Mouse (Mus musculus) B cell, adult 67 days (primary cell): Measurements from ENCODE around the gene Cideb. TPM values are rescaled to one million over a fixed set of nuclear protein-coding genes. Genes with fewer than 3 reads are reported as not detected.

Experiments used
- total RNA-seq, 2 experiments: library from RNA; stranded (reverse); gene quantifications; 4 replicates each; pipeline ENCODE4 v1.2.4; 2023

Cideb gene
- total RNA-seq: not detected

DNA sequence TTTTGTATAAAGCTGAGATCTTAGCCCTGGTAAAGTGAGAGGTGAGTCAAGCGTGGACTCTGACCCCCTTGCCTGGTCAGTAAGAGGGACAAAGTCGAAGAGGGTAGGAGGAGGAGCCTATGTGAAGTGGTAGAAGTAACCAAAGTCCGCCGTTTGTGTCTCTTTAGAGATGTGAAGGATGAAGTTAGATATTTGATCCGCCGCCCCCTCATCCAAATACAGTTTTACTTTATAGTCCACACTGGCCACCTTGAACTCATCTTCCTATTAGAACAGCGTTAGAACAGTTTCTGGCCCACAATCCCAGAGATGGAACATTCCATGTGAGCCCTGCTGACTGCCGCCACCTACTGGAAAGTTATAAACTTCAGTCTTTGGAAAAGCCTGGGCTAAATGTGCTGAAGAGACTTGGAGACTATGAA is at the start of gene Cideb:
Cideb (minus strand) TSS at position 96 of the 422 bp plus-strand sequence.

DNA sequence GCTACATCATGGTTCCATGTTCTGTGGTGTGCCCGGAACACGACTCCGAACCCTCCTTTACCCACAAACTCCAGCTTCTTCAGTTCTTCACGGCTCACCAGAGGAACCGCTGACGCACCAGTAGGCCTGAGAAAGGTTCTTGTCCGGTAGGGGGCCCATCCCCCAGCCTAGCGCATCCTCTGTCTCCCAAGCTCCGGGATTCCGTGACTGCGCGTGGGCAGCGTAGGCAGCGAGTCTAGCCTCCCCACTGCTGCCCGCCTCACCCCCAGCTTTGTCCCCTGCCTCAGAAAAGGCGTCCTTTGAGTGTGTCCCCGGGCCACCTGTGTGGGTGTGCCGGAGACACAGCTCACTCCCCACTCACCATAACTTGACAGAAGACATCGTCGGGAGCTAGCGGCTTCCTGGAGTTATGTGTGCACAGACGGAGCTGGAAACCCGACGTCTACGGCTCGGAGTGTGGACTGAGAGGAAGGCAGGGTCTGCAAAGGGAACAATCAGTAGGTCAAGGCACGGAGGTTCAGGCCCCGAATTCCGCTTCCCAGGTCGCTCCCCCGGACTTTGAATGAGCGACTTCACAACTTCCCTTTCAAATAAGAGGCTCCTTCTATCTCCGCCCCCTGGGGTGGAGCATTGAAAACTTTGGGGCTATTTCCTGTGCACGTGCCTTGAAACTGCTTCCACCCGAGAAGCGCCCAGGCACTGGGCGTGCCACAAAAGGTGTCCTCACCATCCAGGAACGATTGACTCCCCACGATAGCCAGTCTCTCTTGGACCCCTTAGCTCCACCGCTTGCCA is 30.2 kb upstream of the Cideb start, which contains the start of gene Ripk3:
Ripk3 (minus strand) TSS at position 610 of the 795 bp plus-strand sequence.

GRCm38 (mm10) chr14:55783958-55784235 is 25.6 kb upstream of the Cideb start, which contains the start of gene Adcy4:
Gene Adcy4 (minus strand): TSS chr14:55784095.

DNA sequence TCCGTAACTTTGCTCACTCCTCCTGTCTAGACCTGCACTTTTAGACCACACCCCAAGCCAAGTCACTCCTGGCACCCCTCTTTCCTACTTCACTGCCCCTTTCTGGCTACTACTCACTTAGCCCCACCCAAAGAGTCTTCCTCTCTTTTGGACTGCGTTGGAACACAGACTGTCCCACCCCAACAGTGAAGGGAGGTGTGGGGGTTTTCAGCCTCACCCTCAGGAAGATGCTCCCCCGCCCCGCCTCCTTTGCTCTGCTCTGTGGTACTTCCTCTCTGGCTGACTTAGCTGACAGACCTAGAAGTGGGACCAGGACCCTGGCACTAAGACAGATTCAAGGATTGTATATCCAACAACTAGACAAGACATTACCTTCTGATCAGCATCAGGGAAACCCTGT is 7.4 kb upstream of the Cideb start, which contains the start of gene Ltb4r1:
Ltb4r1 (plus strand) TSS at position 267 of the 400 bp plus-strand sequence.

GRCm38 (mm10) chr14:55761163-55761562 is 2.9 kb upstream of the Cideb start, which contains the start of gene Ltb4r2:
Gene Ltb4r2 (plus strand): TSS chr14:55761428.

GRCm38 (mm10) chr14:55745180-55745860 is 12.9 kb downstream of the Cideb start, which contains the start of the genes Dhrs1 and Nop9:
Gene Dhrs1 (minus strand): TSS chr14:55745690.
Gene Nop9 (plus strand): TSS chr14:55745693.

GRCm38 (mm10) chr14:55721700-55722437 is 36.4 kb downstream of the Cideb start, which contains the start of gene Rabggta:
Gene Rabggta (minus strand): TSS chr14:55722263.

GRCm38 (mm10) chr14:55713729-55714122 is 44.5 kb downstream of the Cideb start, which contains the start of gene Tgm1:
Gene Tgm1 (minus strand): TSS chr14:55713926.

Other genes with a start within 250 kb of the Cideb start
- gene Cpne6, start 248.0 kb downstream of the Cideb start, total RNA-seq: not detected
- gene Nrl, start 233.5 kb downstream of the Cideb start, total RNA-seq: not detected
- 10 to 100 TPM; 64.0 to 67.0 TPM for gene Pck2, start 218.2 kb downstream of the Cideb start, total RNA-seq
- 10 to 100 TPM; 86.0 to 92.9 TPM for gene Dcaf11, start 198.5 kb downstream of the Cideb start, total RNA-seq
- 10 to 100 TPM in 1 of 2 experiments, 1 to 10 TPM in 1; 8.3 to 10.5 TPM for gene A730061H03Rik, start 198.1 kb downstream of the Cideb start, total RNA-seq
- not detected for gene Fitm1, start 182.8 kb downstream of the Cideb start, total RNA-seq
- 100 to 1,000 TPM; 235 to 258 TPM for gene Psme1, start 180.3 kb downstream of the Cideb start, total RNA-seq
- gene Emc9, start 173.2 kb downstream of the Cideb start, total RNA-seq: 1 to 10 TPM; 5.3 to 5.5 TPM
- 100 to 1,000 TPM; 310 to 354 TPM for gene Psme2, start 167.3 kb downstream of the Cideb start, total RNA-seq
- 100 to 1,000 TPM; 122 to 132 TPM for gene Rnf31, start 166.8 kb downstream of the Cideb start, total RNA-seq
- gene Irf9, start 154.9 kb downstream of the Cideb start, total RNA-seq: 100 to 1,000 TPM in 1 of 2 experiments, 10 to 100 TPM in 1; 96.0 to 123 TPM
- gene Rec8, start 140.4 kb downstream of the Cideb start, total RNA-seq: 1 to 10 TPM in 1 of 2 experiments, under 1 TPM in 1; 0.92 to 1.3 TPM
- gene Ipo4, start 122.5 kb downstream of the Cideb start, total RNA-seq: 10 to 100 TPM; 60.2 to 61.5 TPM
- 1 to 10 TPM; 1.7 to 3.5 TPM for gene Gm49378, start 120.6 kb downstream of the Cideb start, total RNA-seq
- 10 to 100 TPM; 46.3 to 48.5 TPM for gene Tm9sf1, start 114.7 kb downstream of the Cideb start, total RNA-seq
- 1 to 10 TPM; 2.9 to 4.8 TPM for gene Tssk4, start 108.3 kb downstream of the Cideb start, total RNA-seq
- gene Mdp1, start 98.0 kb downstream of the Cideb start, total RNA-seq: 10 to 100 TPM; 47.2 to 57.2 TPM
- gene Gmpr2, start 86.5 kb downstream of the Cideb start, total RNA-seq: 10 to 100 TPM; 28.5 to 30.2 TPM
- 100 to 1,000 TPM; 171 to 189 TPM for gene Nedd8, start 86.3 kb downstream of the Cideb start, total RNA-seq
- 100 to 1,000 TPM; 130 to 157 TPM for gene Tinf2, start 76.6 kb downstream of the Cideb start, total RNA-seq
- gene Tgm1, start 44.5 kb downstream of the Cideb start, total RNA-seq: 1 to 10 TPM; 1.8 to 2.0 TPM
- 10 to 100 TPM; 81.0 to 97.5 TPM for gene Rabggta, start 36.2 kb downstream of the Cideb start, total RNA-seq
- gene Dhrs1, start 12.8 kb downstream of the Cideb start, total RNA-seq: 10 to 100 TPM; 25.6 to 29.9 TPM
- gene Nop9, start 12.8 kb downstream of the Cideb start, total RNA-seq: 10 to 100 TPM; 32.3 to 39.4 TPM
- under 1 TPM; 0.52 to 0.53 TPM for gene Ltb4r2, start 3.0 kb upstream of the Cideb start, total RNA-seq
- not detected for gene Ltb4r1, start 7.5 kb upstream of the Cideb start, total RNA-seq
- gene Adcy4, start 25.6 kb upstream of the Cideb start, total RNA-seq: under 1 TPM in 1 of 2 experiments, not detected in 1; 0.44 TPM
- 10 to 100 TPM; 57.2 to 75.3 TPM for gene Ripk3, start 30.4 kb upstream of the Cideb start, total RNA-seq
- not detected for gene Nfatc4, start 64.7 kb upstream of the Cideb start, total RNA-seq
- gene Nynrin, start 95.6 kb upstream of the Cideb start, total RNA-seq: not detected
- under 1 TPM in 1 of 2 experiments, not detected in 1; 0.32 TPM for gene Cbln3, start 125.9 kb upstream of the Cideb start, total RNA-seq
- gene Khnyn, start 126.5 kb upstream of the Cideb start, total RNA-seq: 100 to 1,000 TPM; 111 to 115 TPM
- 10 to 100 TPM; 24.9 to 30.8 TPM for gene Sdr39u1, start 141.8 kb upstream of the Cideb start, total RNA-seq
- not detected for gene Cma1, start 186.2 kb upstream of the Cideb start, total RNA-seq
- gene Cma2, start 192.5 kb upstream of the Cideb start, total RNA-seq: not detected